Mouse (Mus musculus): Measurements from ENCODE around the gene Zfp334. TPM values are rescaled to one million over a fixed set of nuclear protein-coding genes. Genes with fewer than 3 reads are reported as not detected.
A peak's percentile ranks its signal among the peaks of the same experiment; 100 is the strongest.

Zfp334 gene
- total RNA-seq (2015) (not detected in 2 replicates), total RNA-seq (2017) (not detected in 2 replicates)

- no peak for ATAC-seq (replicated peaks; ENCODE audit: poor library complexity)
These were observed at the start of gene Zfp334 for GRCm38 (mm10) chr2:165387844-165388495. TSS of gene Zfp334 (minus strand) at chr2:165388259.

- ATAC-seq (replicated peaks; ENCODE audit: poor library complexity): no peak
These were observed 40.6 kb upstream of the Zfp334 start for GRCm38 (mm10) chr2:165428694-165429093.

- no peak for ATAC-seq (replicated peaks; ENCODE audit: poor library complexity)
These were observed 32.1 kb upstream of the Zfp334 start for GRCm38 (mm10) chr2:165420195-165420594.

- ATAC-seq (replicated peaks; ENCODE audit: poor library complexity): peak; percentile 76
These were observed 31.6 kb upstream of the Zfp334 start for GRCm38 (mm10) chr2:165419670-165420111.

- ATAC-seq (replicated peaks; ENCODE audit: poor library complexity): no peak
These were observed 30.5 kb upstream of the Zfp334 start for GRCm38 (mm10) chr2:165418577-165418976.

GRCm38 (mm10) chr2:165417291-165417690 lies 29.2 kb upstream of the Zfp334 start:
- ATAC-seq (replicated peaks; ENCODE audit: poor library complexity): peak; percentile 31; the same call in 1 of the 2 replicates

- ATAC-seq (replicated peaks; ENCODE audit: poor library complexity): no peak
These were observed 27.7 kb upstream of the Zfp334 start for GRCm38 (mm10) chr2:165415795-165416194.

GRCm38 (mm10) chr2:165415141-165415721 lies 27.2 kb upstream of the Zfp334 start:
- ATAC-seq (replicated peaks; ENCODE audit: poor library complexity): no peak

- ATAC-seq (replicated peaks; ENCODE audit: poor library complexity): no peak
These were observed 26.3 kb upstream of the Zfp334 start for GRCm38 (mm10) chr2:165414321-165414720.

- ATAC-seq (replicated peaks; ENCODE audit: poor library complexity): no peak
These were observed 25.8 kb upstream of the Zfp334 start for GRCm38 (mm10) chr2:165413884-165414283.

GRCm38 (mm10) chr2:165407700-165408301 lies 19.7 kb upstream of the Zfp334 start:
- peak; percentile 76 for ATAC-seq (replicated peaks; ENCODE audit: poor library complexity)

- peak; percentile 16; the same call in 1 of the 2 replicates for ATAC-seq (replicated peaks; ENCODE audit: poor library complexity)
These were observed 17.3 kb upstream of the Zfp334 start for GRCm38 (mm10) chr2:165405351-165405750.

- ATAC-seq (replicated peaks; ENCODE audit: poor library complexity): peak; percentile 80
These were observed 16.9 kb upstream of the Zfp334 start for GRCm38 (mm10) chr2:165404951-165405350.

- no peak for ATAC-seq (replicated peaks; ENCODE audit: poor library complexity)
These were observed 10.2 kb upstream of the Zfp334 start for GRCm38 (mm10) chr2:165398164-165398785.

GRCm38 (mm10) chr2:165397502-165398163 lies 9.6 kb upstream of the Zfp334 start:
- no peak for ATAC-seq (replicated peaks; ENCODE audit: poor library complexity)

GRCm38 (mm10) chr2:165396831-165397501 lies 8.9 kb upstream of the Zfp334 start:
- no peak for ATAC-seq (replicated peaks; ENCODE audit: poor library complexity)

- no peak for ATAC-seq (replicated peaks; ENCODE audit: poor library complexity)
These were observed 4.1 kb upstream of the Zfp334 start for GRCm38 (mm10) chr2:165392156-165392555.

GRCm38 (mm10) chr2:165391561-165391960 lies 3.5 kb upstream of the Zfp334 start:
- ATAC-seq (replicated peaks; ENCODE audit: poor library complexity): peak; percentile 72

GRCm38 (mm10) chr2:165389299-165389952 lies 1.4 kb upstream of the Zfp334 start:
- ATAC-seq (replicated peaks; ENCODE audit: poor library complexity): no peak

- ATAC-seq (replicated peaks; ENCODE audit: poor library complexity): no peak
These were observed 689 bp downstream of the Zfp334 start for GRCm38 (mm10) chr2:165387370-165387769.
